Mouse (Mus musculus) cerebellum, adult 2 months (tissue): Measurements from ENCODE around the gene Son.

Experiments used
- CTCF ChIP-seq: fragments of 200-500 bp; IDR thresholded peaks from 2 replicates; pipeline ENCODE4 v1.5.1; 2011; ENCODE audit warnings: low read depth, mild to moderate bottlenecking, control low read depth, low read length, moderate library complexity, borderline replicate concordance; ENCODE audit not compliant: insufficient read depth
- POLR2A ChIP-seq: fragments of 200-500 bp; IDR thresholded peaks from 2 replicates; pipeline ENCODE4 v1.6.1; 2011; ENCODE audit warnings: low read length, control low read depth, borderline replicate concordance; ENCODE audit not compliant: insufficient read depth

DNA sequence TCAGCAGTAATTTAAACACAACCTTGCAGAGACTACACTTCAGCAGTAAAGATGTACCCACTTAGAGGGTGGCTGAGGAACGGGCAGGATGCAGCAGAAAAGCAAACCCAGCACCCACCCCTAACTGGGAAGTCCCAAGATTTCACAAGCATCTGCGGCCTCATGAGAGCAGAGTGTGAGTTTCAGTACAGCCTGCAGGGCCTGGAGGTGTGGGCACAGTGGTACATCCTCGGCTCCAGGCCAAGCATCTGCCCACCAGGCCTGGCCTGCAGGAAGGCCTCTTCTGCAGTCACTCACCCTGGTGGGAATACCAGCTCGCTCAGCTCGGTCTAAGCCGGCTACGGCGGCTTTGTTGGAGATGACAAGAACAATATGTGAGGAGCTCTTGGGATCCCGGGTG is 24.2 kb upstream of the Son start:
- no peak for TF ChIP-seq CTCF
- no peak for TF ChIP-seq POLR2A
